10 mouse cellular contexts compared by ENCODE assay signal in the genomic region with DNA sequence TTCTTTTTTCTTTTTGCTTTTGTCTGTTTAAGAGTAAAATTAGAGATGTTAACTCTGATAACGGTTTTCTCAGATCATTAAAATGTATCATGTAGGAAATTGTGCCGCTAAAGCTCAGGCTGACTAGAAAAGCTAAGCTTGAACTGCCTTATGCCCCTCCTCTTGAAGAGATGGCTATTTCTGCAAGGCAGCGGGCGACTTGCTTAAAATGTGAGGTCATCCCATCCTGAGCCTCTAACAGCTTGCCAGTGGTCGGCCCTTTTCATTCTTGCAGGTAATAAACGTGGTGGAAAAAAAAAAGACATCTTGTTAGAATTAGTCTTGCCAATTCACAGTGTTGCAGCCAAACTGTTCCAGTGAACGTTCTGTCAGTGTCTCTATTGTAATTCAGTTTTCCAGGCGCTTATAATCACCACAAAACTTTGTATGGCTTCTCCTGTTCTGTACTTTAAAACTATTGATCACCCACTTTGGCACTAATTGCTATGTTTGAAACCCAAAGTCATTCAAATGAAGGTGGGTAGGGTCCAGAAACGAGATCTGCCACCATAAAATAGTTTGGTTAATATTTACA. TPM values are rescaled to one million over a fixed set of nuclear protein-coding genes. Genes with fewer than 3 reads are reported as not detected.
DNase-seq lines count a peak whose midpoint lies in the region; ATAC-seq and TF ChIP-seq lines count a peak whose summit lies in the region.
"Had no signal": no experiment of that assay in that cellular context is flagged by ENCODE, and none has a peak within 500 bp of the region (broad histone marks: within the 10 kb centered on the region; RNA-seq: fewer than 3 reads in every experiment).

No protein-coding gene starts in this region.

- no peak for ATAC-seq in kidney, embryonic 16.5 days (ENCODE audit: low FRiP score, low TSS enrichment)
- no peak for ATAC-seq in embryonic facial prominence, embryonic 13.5 days (ENCODE audit: insufficient number of reproducible peaks, insufficient read depth, low FRiP score, low TSS enrichment, low read depth)
- ATAC-seq in intestine, embryonic 14.5 days (replicated peaks; ENCODE audit: low FRiP score, low TSS enrichment, low read depth): no peak
- no peak for ATAC-seq in inflammation-experienced regulatory T-cells, adult 6 months

- no peaks in the 10 kb centered on the region for H3K79me2 ChIP-seq in myocyte (ENCODE audit: control insufficient read depth, insufficient read depth)

- no peak overlapping the region; the same call in 1 of the 2 replicates for H3K9ac ChIP-seq in kidney, embryonic 16.5 days (replicated peaks; ENCODE audit: low read length)
- H3K9ac ChIP-seq in embryonic facial prominence, embryonic 13.5 days: peak overlapping the region; percentile 84; the same call in 1 of the 2 replicates
- H3K9ac ChIP-seq in intestine, embryonic 14.5 days (ENCODE audit: low read length): peak overlapping the region; percentile 89; the same call in 1 of the 2 replicates

- peak overlapping the region; percentile 90 for H3K4me2 ChIP-seq in kidney, embryonic 16.5 days (replicated peaks; ENCODE audit: low read depth, low read length)
- peak overlapping the region; percentile 92 for H3K4me2 ChIP-seq in embryonic facial prominence, embryonic 13.5 days
- peak overlapping the region; percentile 85 for H3K4me2 ChIP-seq in intestine, embryonic 14.5 days (ENCODE audit: low read length)
- H3K4me2 ChIP-seq in myocyte (ENCODE audit: low read depth): peak overlapping the region; percentile 87

- TF ChIP-seq CTCF in kidney, adult 2 months (conservative IDR thresholded peaks at IDR 0.05; ENCODE audit: insufficient read depth, insufficient read length, low read depth, low read length): no peak

- H3K27me3 ChIP-seq in kidney, embryonic 16.5 days (ENCODE audit: insufficient read depth, low read length): no peaks in the 10 kb centered on the region
- no peaks in the 10 kb centered on the region for H3K27me3 ChIP-seq in kidney, adult 2 months (replicated peaks; ENCODE audit: control insufficient read depth, insufficient read depth, low read length)
- no peaks in the 10 kb centered on the region for H3K27me3 ChIP-seq in embryonic facial prominence, embryonic 13.5 days
- H3K27me3 ChIP-seq in intestine, embryonic 14.5 days (replicated peaks; ENCODE audit: control insufficient read depth, insufficient read depth, low read length): no peaks in the 10 kb centered on the region
- H3K27me3 ChIP-seq in myocyte (ENCODE audit: control insufficient read depth, insufficient read depth, insufficient read length): no peaks in the 10 kb centered on the region
- H3K27me3 ChIP-seq: Patski had no signal

- H3K36me3 ChIP-seq in kidney, embryonic 16.5 days (ENCODE audit: insufficient read depth, low read length): no peaks in the 10 kb centered on the region
- no peaks in the 10 kb centered on the region for H3K36me3 ChIP-seq in kidney, adult 2 months (ENCODE audit: control insufficient read depth, insufficient read depth, low read length)
- H3K36me3 ChIP-seq in embryonic facial prominence, embryonic 13.5 days: no peaks in the 10 kb centered on the region
- H3K36me3 ChIP-seq in intestine, embryonic 14.5 days (ENCODE audit: control insufficient read depth, insufficient read depth, low read length): no peaks in the 10 kb centered on the region
- no peaks in the 10 kb centered on the region for H3K36me3 ChIP-seq in myocyte (ENCODE audit: control insufficient read depth, insufficient read depth)

- no peaks in the 10 kb centered on the region for H3K9me3 ChIP-seq in kidney, embryonic 16.5 days (ENCODE audit: low read length)
- H3K9me3 ChIP-seq in embryonic facial prominence, embryonic 13.5 days: no peaks in the 10 kb centered on the region
- H3K9me3 ChIP-seq in intestine, embryonic 14.5 days (ENCODE audit: control insufficient read depth, low read length): no peaks in the 10 kb centered on the region

- H3ac ChIP-seq in myocyte (ENCODE audit: control insufficient read depth, insufficient read length): no peak overlapping the region

- peaks cover 34% of the 10 kb centered on the region for H3K4me1 ChIP-seq in kidney, embryonic 16.5 days (ENCODE audit: insufficient read depth, low read length)
- H3K4me1 ChIP-seq in kidney, adult 2 months (ENCODE audit: control insufficient read depth, insufficient read depth, low read length): 0 out of 2 replicates have a peak, but pooled peaks cover 2% of the 10 kb centered on the region
- peaks cover 54% of the 10 kb centered on the region for H3K4me1 ChIP-seq in embryonic facial prominence, embryonic 13.5 days
- H3K4me1 ChIP-seq in intestine, embryonic 14.5 days (replicated peaks; ENCODE audit: control insufficient read depth, insufficient read depth, low read length): peaks cover 33% of the 10 kb centered on the region

- WGBS in kidney, embryonic 16.5 days: 17% methylated on average over 9 of the region's 9 CpGs
- WGBS in kidney, adult 2 months: 55% methylated on average over 9 of the region's 9 CpGs
- WGBS in embryonic facial prominence, embryonic 13.5 days: 14% methylated on average over 9 of the region's 9 CpGs
- WGBS in intestine, embryonic 14.5 days: 20% methylated on average over 9 of the region's 9 CpGs

- peak overlapping the region; percentile 88 for H3K4me3 ChIP-seq in kidney, embryonic 16.5 days (ENCODE audit: low read length)
- no peak overlapping the region for H3K4me3 ChIP-seq in kidney, adult 2 months (ENCODE audit: insufficient read depth, low read depth, low read length)
- H3K4me3 ChIP-seq in embryonic facial prominence, embryonic 13.5 days: peak overlapping the region; percentile 89
- H3K4me3 ChIP-seq in intestine, embryonic 14.5 days (ENCODE audit: low read depth, low read length): peak overlapping the region; percentile 75
- H3K4me3 ChIP-seq in myocyte: peak overlapping the region; percentile 28

- no peak overlapping the region for H3K27ac ChIP-seq in kidney, embryonic 16.5 days (ENCODE audit: low read length)
- H3K27ac ChIP-seq in kidney, adult 2 months (ENCODE audit: insufficient read depth, low read depth, low read length): no peak overlapping the region
- H3K27ac ChIP-seq in embryonic facial prominence, embryonic 13.5 days: no peak overlapping the region
- no peak overlapping the region for H3K27ac ChIP-seq in intestine, embryonic 14.5 days (ENCODE audit: low read depth)
- H3K27ac ChIP-seq: macrophage had no signal

- no peak for TF ChIP-seq POLR2A in kidney, adult 2 months (IDR thresholded peaks at IDR 0.05; ENCODE audit: low read depth, low read length)
- no peak for TF ChIP-seq POLR2A in myocyte (IDR thresholded peaks at IDR 0.05; ENCODE audit: insufficient read length, low read depth)

- no peak for DNase-seq in kidney, adult 2 months
- DNase-seq in intestine, embryonic 14.5 days (ENCODE audit: low spot score): no peak
- DNase-seq in right cerebral cortex, adult 18-20 months: no peak
- no peak for DNase-seq in cerebellum, adult 11 months

TF ChIP-seq in myocyte, 11 proteins besides CTCF, POLR2A, EP300 and RAD21:
- no peak for TF ChIP-seq MAX (IDR thresholded peaks at IDR 0.05; ENCODE audit: low read depth)
TF ChIP-seq in myocyte: peak in this region for 0.

RNA-seq across cellular contexts. Expression of a gene that starts 1.9 kb away (rescaled TPM):
- 7.9 and 9.8 TPM in 2 replicates for polyA plus RNA-seq in kidney, embryonic 16.5 days (2015; fragmentation: Nextera tagmentation; extraction: Ambion mirVana)
- polyA plus RNA-seq in kidney, adult 2 months (2012; rRNA removed): 1.9 and 2.5 TPM in 2 replicates
- polyA plus RNA-seq in embryonic facial prominence, embryonic 13.5 days (2015; fragmentation: Nextera tagmentation; extraction: Ambion mirVana): 8.1 and 9.8 TPM in 2 replicates
- polyA plus RNA-seq in intestine, embryonic 14.5 days (2014; fragmentation: Nextera tagmentation; extraction: Ambion mirVana): 6.7 and 8.4 TPM in 2 replicates
- 0.29 TPM for polyA plus RNA-seq in myocyte (2012; fragmentation: generic; extraction: Trizol)
- polyA plus RNA-seq in inflammation-experienced regulatory T-cells, adult 6 months (2017; shearing (Covaris generic)): 10 to 100 TPM in 2 of 3 experiments, 1 to 10 TPM in 1; 1.9 to 18.4 (median 14.6) TPM
